Mouse (Mus musculus) limb, embryonic 10.5 days (tissue): Measurements from ENCODE around the gene Ptprf. TPM values are rescaled to one million over a fixed set of nuclear protein-coding genes. Genes with fewer than 3 reads are reported as not detected.

ENCODE experiments used
- DNase-seq: peaks from one replicate; pipeline ENCODE4 v3.0.0-alpha.2; 2017; ENCODE audit warnings: low spot score
- H3K27ac ChIP-seq: fragments of 300-500 bp; sonication (generic); 2 replicates; pipeline ENCODE4 v1.5.1; 2016; ENCODE audit warnings: mild to moderate bottlenecking
- H3K27me3 ChIP-seq: fragments of 300-500 bp; sonication (generic); 2 replicates; pipeline ENCODE4 v1.6.1; 2016; ENCODE audit warnings: low read depth, mild to moderate bottlenecking; ENCODE audit not compliant: poor library complexity, severe bottlenecking
- H3K36me3 ChIP-seq: fragments of 300-500 bp; sonication (generic); 2 replicates; pipeline ENCODE4 v1.6.1; 2016; ENCODE audit warnings: mild to moderate bottlenecking, moderate library complexity
- H3K4me1 ChIP-seq: fragments of 300-500 bp; sonication (generic); 2 replicates; pipeline ENCODE4 v1.6.1; 2016
- H3K4me3 ChIP-seq: fragments of 300-500 bp; sonication (generic); 2 replicates; pipeline ENCODE4 v1.5.1; 2016; ENCODE audit warnings: mild to moderate bottlenecking, moderate library complexity
- H3K9me3 ChIP-seq: fragments of 300-500 bp; sonication (generic); replicated peaks from 2 replicates; pipeline ENCODE4 v1.6.1; 2016; ENCODE audit warnings: mild to moderate bottlenecking
- WGBS: fragments of 180-500 bp; shearing (Covaris S2); methylation state at CpG from one replicate; pipeline ENCODE4 v1.1.7; 2016; 5-methylcytosine and 5-hydroxymethylcytosine counted together
- polyA plus RNA-seq: library from polyadenylated mRNA; unstranded; fragments of >200 nt; fragmentation: Nextera tagmentation; extraction: Ambion mirVana; gene quantifications from 2 replicates; pipeline ENCODE4 v1.2.1, GENCODE M21; 2016

The Ptprf gene
- 67.5 and 77.3 TPM in 2 replicates for polyA plus RNA-seq

- Histone ChIP-seq H3K4me3 (peak within 1 kb of the TSS; percentile 97), H3K4me1 (peaks cover 51% of the 10 kb centered on the region), H3K27me3 (peaks cover 14% of the 10 kb centered on the region), H3K36me3 (peaks cover 30% of the 10 kb centered on the region), H3K27ac (peak within 1 kb of the TSS; percentile 98), H3K9me3 (no peaks in the 10 kb centered on the region)
- 8% methylated on average over 42 of the region's 50 CpGs for WGBS
- DNase-seq, result peak; percentile 91
These were observed at the start of gene Ptprf for GRCm38 (mm10) chr4:118291231-118291630. Ptprf (minus strand) TSS chr4:118291405.

DNA sequence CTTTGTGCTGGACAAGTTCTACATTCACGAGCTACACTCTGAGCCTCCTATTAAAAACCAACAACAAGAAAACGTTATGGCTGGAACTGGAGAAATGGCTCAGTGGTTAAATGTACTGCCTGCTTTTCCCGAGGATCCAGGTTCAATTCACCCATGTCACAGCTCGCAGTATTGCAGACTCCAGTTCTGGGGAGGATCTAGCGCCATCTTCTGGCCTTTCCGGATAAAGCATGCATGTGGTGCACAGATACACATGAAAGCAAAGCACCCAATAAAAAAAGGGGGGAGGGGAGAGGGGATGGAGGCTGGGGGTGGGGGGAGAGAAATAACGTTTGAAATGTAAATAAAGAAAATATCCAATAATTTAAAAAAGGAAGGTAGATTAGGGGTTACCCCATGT, 45.5 kb upstream of the Ptprf start:
- no peaks in the 10 kb centered on the region for H3K9me3 ChIP-seq
- no peaks in the 10 kb centered on the region for H3K27me3 ChIP-seq
- DNase-seq, result peak; percentile 81
- WGBS, result 14% methylated on average over 7 of the region's 7 CpGs
- H3K4me3 ChIP-seq, result no peak overlapping the region
- H3K27ac ChIP-seq, result no peak overlapping the region
- no peaks in the 10 kb centered on the region for H3K36me3 ChIP-seq
- no peaks in the 10 kb centered on the region for H3K4me1 ChIP-seq

GRCm38 (mm10) chr4:118335991-118336390, 44.8 kb upstream of the Ptprf start:
- WGBS, result 87% methylated on average over 4 of the region's 4 CpGs
- H3K36me3 ChIP-seq, result no peaks in the 10 kb centered on the region
- H3K27ac ChIP-seq, result no peak overlapping the region
- H3K27me3 ChIP-seq, result no peaks in the 10 kb centered on the region
- DNase-seq, result no peak
- no peaks in the 10 kb centered on the region for H3K9me3 ChIP-seq
- H3K4me1 ChIP-seq, result no peaks in the 10 kb centered on the region
- H3K4me3 ChIP-seq, result no peak overlapping the region

GRCm38 (mm10) chr4:118331777-118332176, 40.6 kb upstream of the Ptprf start:
- 79% methylated on average over 4 of the region's 4 CpGs for WGBS
- Histone ChIP-seq H3K9me3 (no peaks in the 10 kb centered on the region), H3K4me1 (peaks cover under 1% of the 10 kb centered on the region), H3K4me3 (no peak overlapping the region), H3K27ac (no peak overlapping the region), H3K27me3 (no peaks in the 10 kb centered on the region), H3K36me3 (no peaks in the 10 kb centered on the region)
- DNase-seq, result no peak

GRCm38 (mm10) chr4:118326476-118326875, 35.3 kb upstream of the Ptprf start:
- Histone ChIP-seq H3K27me3 (no peaks in the 10 kb centered on the region), H3K4me1 (peaks cover 6% of the 10 kb centered on the region), H3K36me3 (no peaks in the 10 kb centered on the region), H3K4me3 (no peak overlapping the region), H3K9me3 (no peaks in the 10 kb centered on the region), H3K27ac (peak overlapping the region; percentile 68)
- peak; percentile 53 for DNase-seq
- WGBS, result 42% methylated on average over 7 of the region's 7 CpGs

GRCm38 (mm10) chr4:118320636-118321035, 29.4 kb upstream of the Ptprf start:
- WGBS, result 88% methylated on average over 2 of the region's 2 CpGs

GRCm38 (mm10) chr4:118319706-118320344, 28.6 kb upstream of the Ptprf start:
- Histone ChIP-seq H3K4me3 (no peak overlapping the region), H3K27ac (peak overlapping the region; percentile 33; the same call in 1 of the 2 replicates), H3K4me1 (peaks cover 20% of the 10 kb centered on the region), H3K9me3 (no peaks in the 10 kb centered on the region), H3K27me3 (no peaks in the 10 kb centered on the region), H3K36me3 (no peaks in the 10 kb centered on the region)
- DNase-seq, result peak; percentile 35
- 38% methylated on average over 8 of the region's 8 CpGs for WGBS

More at GRCm38 (mm10) chr4:118320636-118321035, 29.4 kb upstream of the Ptprf start:
- H3K27me3 ChIP-seq, result no peaks in the 10 kb centered on the region
- no peak overlapping the region for H3K4me3 ChIP-seq
- H3K4me1 ChIP-seq, result peaks cover 12% of the 10 kb centered on the region
- no peaks in the 10 kb centered on the region for H3K36me3 ChIP-seq
- H3K9me3 ChIP-seq, result no peaks in the 10 kb centered on the region
- H3K27ac ChIP-seq, result no peak overlapping the region
- no peak for DNase-seq

- no peaks in the 10 kb centered on the region for H3K27me3 ChIP-seq
- H3K4me3 ChIP-seq, result no peak overlapping the region
- no peaks in the 10 kb centered on the region for H3K36me3 ChIP-seq
- 84% methylated on average over 4 of the region's 4 CpGs for WGBS
- no peak overlapping the region for H3K27ac ChIP-seq
- DNase-seq, result no peak
- no peaks in the 10 kb centered on the region for H3K9me3 ChIP-seq
- H3K4me1 ChIP-seq, result peaks cover 22% of the 10 kb centered on the region
These were observed 25.5 kb upstream of the Ptprf start for GRCm38 (mm10) chr4:118316662-118317061.

DNA sequence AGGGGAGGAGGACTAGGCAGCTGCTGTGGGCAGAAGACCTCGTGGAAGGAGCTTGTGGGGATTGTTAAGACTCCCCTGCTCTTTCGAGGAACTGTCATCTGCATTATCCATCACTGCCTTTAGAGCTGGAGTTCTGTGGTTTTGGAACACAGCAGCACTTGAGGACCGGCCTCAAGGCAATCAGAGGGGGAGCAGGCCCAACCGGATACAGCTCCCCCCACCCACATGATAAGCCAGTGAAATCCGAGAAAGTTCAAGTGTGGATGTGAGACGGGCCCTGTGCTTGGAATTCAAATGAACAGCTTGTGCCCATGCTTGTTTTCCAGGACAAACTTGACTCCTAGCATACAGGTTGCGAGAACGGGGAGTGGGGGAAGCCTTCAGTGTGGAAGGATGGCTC, 24.1 kb upstream of the Ptprf start:
- Histone ChIP-seq H3K36me3 (no peaks in the 10 kb centered on the region), H3K9me3 (no peaks in the 10 kb centered on the region), H3K4me3 (no peak overlapping the region), H3K27ac (peak overlapping the region; percentile 32; the same call in 1 of the 2 replicates), H3K4me1 (peaks cover 22% of the 10 kb centered on the region), H3K27me3 (no peaks in the 10 kb centered on the region)
- WGBS, result 53% methylated on average over 8 of the region's 8 CpGs
- DNase-seq, result no peak

GRCm38 (mm10) chr4:118310461-118310860, 19.3 kb upstream of the Ptprf start:
- Histone ChIP-seq H3K27me3 (no peaks in the 10 kb centered on the region), H3K4me3 (no peak overlapping the region), H3K27ac (no peak overlapping the region), H3K4me1 (peaks cover 8% of the 10 kb centered on the region), H3K9me3 (no peaks in the 10 kb centered on the region), H3K36me3 (no peaks in the 10 kb centered on the region)
- WGBS, result 95% methylated on average over 1 of the region's 1 CpGs
- no peak for DNase-seq

DNA sequence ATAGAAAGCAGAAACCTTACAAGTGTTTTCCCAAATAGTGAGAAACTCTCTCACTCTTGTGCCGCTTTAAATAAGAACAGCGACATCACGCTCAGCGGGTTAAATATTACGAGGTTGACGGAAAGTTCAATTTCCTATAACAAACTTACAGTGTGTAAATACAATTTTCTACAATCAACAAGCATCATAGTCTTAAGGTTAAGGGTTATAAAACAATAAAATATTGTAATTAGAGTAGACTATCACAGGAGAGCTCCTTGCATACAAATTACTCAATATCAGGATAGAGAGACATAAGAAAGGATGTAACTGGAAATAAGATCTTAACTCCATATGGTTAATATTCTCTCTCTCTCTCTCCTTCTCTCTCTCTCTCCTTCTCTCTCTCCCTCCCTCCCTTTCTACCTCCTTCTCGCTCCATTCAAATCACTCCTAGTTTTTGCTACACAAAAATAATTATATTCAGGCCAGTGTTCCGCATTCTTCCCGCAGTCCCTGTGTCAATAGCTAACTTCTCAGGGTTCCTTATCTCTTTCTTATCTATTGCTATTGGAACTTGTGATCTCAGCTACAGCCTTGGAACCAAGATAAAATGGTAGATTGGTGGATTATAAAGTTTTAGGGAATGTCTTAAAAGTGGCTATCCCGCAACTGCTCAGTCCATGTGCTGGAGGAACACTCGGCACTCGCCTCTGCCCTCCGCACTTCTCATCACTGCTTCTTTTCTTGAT, 16.5 kb upstream of the Ptprf start:
- Histone ChIP-seq H3K27ac (no peak overlapping the region), H3K4me1 (no peaks in the 10 kb centered on the region), H3K36me3 (no peaks in the 10 kb centered on the region), H3K4me3 (no peak overlapping the region), H3K27me3 (no peaks in the 10 kb centered on the region), H3K9me3 (no peaks in the 10 kb centered on the region)
- no peak for DNase-seq
- 95% methylated on average over 13 of the region's 13 CpGs for WGBS

- H3K9me3 ChIP-seq, result no peaks in the 10 kb centered on the region
- no peaks in the 10 kb centered on the region for H3K36me3 ChIP-seq
- H3K4me3 ChIP-seq, result no peak overlapping the region
- 89% methylated on average over 21 of the region's 21 CpGs for WGBS
- no peaks in the 10 kb centered on the region for H3K4me1 ChIP-seq
- H3K27me3 ChIP-seq, result no peaks in the 10 kb centered on the region
- no peak overlapping the region for H3K27ac ChIP-seq
- DNase-seq, result no peak
These were observed 15.0 kb upstream of the Ptprf start for GRCm38 (mm10) chr4:118306113-118306696.

DNA sequence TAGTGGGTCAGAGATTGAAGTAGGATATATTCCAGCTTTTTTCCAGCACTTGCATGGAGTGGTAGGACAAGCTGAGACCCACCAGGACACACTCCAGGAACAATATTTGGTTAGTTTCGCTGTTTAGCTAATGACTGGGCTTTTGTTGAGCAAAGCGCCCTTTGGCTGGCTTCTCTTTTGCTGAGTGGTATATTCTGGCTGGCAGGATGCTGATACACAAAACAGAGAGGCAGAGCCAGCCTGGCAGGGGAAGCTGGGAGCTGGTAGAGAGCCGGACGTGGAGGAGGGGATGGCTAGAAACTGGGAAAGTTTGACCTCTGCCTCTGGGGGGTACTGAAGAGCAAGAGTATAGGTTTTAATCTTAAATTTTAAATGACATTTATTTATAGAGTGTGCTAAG, 13.8 kb upstream of the Ptprf start:
- DNase-seq, result no peak
- no peak overlapping the region for H3K27ac ChIP-seq
- H3K27me3 ChIP-seq, result no peaks in the 10 kb centered on the region
- H3K36me3 ChIP-seq, result no peaks in the 10 kb centered on the region
- 75% methylated on average over 4 of the region's 4 CpGs for WGBS
- H3K4me3 ChIP-seq, result no peak overlapping the region
- no peaks in the 10 kb centered on the region for H3K9me3 ChIP-seq
- H3K4me1 ChIP-seq, result no peaks in the 10 kb centered on the region
